Mouse (Mus musculus) T-helper 17 cell (primary cell): ENCODE results near the gene Icam4.
"Not testable (repeated sequence)": the region's sequence is repeated elsewhere in the genome, so short reads cannot be mapped to it uniquely, and the experiment has no call there.

Source experiments
- in situ Hi-C, 2 experiments: fragments of 300-600 bp; cut with MboI, MseI; formaldehyde crosslinking; loops; 1 replicate in 1 of 2; 2 replicates in 1 of 2; pipeline ENCODE4 v1.15.1; 2025; ENCODE audit warnings: high pct_unique_total_duplicates in 2 of 2

The Icam4 gene

DNA sequence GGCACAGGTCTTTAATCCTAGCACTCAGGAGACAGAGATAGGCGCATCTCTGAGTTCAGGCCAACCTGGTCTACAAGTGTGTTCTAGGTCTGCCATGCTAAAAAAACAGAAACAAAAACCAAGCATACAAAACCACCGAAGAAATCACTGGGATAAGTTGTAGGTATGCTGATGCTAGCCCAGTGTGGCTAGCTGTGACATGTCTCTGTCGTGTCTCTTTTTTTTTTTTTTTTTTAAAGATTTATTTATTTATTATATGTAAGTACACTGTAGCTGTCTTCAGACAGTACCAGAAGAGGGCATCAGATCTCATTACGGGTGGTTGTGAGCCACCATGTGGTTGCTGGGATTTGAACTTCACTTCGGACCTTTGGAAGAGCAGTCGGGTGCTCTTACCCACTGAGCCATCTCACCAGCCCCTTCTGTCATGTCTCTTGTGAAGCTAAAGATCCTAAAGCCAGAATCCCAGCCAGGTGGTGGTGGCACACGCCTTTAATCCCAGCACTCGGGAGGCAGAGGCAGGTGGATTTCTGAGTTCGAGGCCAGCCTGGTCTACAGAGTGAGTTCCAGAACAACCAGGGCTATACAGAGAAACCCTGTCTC is 18.1 kb upstream of the Icam4 start:
- in situ Hi-C loops, result not testable (repeated sequence)

DNA sequence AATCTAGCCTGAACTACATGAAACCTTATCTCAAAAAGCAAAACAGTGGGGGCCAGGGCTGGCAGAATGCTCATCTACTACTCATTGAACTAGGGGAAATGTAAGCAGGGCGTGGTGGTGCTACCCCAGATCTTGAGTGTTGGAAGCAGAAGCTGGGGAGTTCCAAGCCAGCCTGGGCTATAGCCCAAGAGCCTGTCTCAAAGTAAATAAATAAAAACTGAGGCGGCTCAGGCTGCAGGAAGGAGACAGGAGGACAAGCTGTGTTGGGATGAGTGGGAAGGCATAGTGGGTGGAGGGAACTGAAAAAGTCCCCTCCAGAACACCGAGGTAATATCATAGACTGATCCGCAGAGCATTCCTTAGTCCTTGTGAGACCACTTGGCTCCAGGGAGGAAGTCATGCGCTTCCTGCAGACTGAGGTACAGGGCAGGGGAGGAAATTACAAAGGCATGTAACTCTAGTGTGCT is 17.3 kb upstream of the Icam4 start:
- in situ Hi-C loops, result no loop called here

DNA sequence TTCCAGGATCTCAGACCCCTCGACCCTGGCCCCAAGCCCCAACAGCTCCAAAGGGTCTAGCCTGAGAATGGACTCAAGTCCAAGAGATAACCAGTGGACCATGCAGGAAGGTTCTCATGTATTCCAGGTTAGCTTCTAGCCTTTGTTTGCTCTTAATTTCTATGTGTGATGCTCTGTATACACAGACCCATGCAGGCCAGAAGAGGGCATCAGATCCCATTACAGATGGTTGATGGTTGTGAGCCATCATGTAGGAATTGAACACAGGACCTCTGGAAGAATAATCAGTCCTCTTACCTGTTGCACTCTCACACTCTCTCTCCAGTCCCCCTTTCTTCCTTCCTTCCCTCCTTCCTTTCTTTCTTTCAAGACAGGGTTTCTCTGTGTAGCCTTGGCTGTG is 16.8 kb upstream of the Icam4 start:
- in situ Hi-C loops, result no loop called here

DNA sequence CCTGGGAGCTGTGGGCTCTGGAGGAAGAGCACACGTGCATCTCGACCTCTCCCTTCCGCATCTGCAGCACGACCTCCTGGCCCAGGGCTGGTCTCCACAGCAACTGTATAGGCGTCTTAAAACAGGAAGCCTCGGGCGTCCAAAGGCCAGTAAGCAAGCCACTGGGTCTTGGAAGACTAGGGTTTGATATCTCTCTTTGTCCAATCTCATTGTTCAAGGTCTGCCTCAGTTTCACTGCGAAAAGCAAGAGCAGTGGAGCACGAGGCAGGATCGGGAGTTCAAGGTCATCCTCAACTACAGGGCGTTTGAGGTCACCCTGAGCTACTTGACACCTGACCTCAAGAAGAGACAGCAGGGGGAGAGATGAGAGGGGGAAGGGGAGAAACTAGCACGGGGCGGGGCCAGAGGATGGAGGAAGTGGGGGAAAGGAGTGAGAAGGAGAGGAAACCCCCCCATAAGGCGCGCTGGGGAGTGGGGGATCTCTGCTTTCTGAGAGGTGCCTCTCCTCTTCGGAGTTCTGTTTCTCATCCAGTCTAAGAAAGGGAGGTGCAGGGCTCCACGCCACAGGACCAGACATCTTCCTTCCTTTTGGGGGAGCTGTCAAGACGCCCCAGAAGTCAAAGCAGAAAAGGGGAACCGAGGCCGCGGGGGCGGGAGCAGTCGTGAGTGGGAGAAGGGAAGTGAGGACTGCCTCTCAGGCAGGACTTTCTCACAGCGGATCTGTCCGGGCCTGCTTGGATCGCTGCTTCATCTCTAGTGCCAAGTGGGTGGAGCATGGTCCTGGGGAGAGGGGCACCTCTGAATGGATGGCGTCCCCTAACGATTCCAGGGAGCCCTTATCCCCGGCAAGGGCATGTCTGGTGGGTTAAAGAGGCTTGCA is 14.2 kb upstream of the Icam4 start:
- in situ Hi-C loops, result no loop called here

DNA sequence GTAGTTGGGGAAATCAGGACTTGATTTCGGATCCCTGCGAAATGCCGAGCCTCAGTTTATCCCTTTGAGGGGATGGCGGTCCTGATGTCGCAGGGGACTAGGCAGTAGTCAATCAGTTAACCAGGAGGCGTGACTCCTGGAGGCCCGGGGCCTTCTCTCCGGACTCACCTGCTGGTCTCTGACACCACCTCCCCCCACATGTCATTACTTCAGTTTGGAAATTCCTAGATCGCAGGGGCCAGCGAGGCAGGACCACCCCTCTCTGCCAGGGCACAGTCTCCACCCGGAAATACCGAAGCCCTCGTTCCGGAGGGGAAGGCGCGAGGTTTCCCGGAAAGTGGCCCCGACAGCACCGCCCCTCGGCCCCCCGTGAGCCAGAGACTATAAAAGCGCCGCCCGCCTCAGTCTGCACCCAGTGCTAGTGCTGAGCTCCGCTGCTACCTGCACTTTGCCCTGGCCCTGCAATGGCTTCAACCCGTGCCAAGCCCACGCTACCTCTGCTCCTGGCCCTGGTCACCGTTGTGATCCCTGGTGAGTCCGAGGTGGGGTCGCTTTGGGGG is 13.5 kb upstream of the Icam4 start, which contains the start of gene Icam1:
Icam1 (plus strand) TSS at position 415 of the 560 bp plus-strand sequence.
- in situ Hi-C loops, result no loop called here

DNA sequence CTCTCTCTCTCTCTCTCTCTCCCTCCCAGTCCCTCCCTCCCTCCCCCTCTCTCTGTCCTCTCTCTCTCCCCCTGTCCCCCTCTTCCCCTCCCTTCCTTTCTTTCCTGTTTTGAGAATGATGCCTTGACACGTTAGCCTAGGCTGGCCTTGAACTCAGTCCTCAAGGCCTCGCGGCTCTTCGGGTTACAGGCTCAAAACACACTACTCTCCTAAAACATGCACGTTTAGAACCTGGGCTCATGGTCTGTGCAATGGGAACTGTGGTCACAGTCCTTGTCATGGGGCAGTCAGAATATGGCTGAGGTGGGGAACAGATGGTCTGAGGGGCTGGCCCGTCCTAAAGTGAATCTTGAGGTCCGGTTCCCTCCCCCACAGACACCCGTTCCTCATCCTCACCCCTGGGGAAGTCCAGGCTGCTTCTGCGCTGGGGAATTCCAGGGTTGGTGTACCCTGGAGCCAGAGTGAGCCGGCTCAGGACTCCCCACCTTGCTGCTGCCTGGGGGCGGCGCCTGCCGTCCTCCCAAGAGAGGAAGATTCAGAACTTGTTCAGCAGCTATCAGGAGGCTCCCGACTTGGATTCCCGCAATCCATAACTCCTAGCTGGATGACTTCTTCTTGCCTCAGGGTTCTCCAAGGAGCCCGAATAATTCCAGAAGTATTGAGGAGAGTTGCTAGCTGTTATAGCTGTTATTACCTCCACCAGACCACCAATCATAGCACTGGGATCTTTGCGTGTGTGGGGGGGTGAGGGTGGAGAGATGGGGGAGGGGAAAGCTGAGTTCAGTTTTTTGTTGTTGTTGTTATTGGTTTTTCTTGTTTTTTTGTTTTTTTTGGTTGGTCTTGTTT is 12.6 kb upstream of the Icam4 start:
- in situ Hi-C loops, result no loop called here

GRCm38 (mm10) chr9:21017177-21017575 is 12.0 kb upstream of the Icam4 start:
- in situ Hi-C loops, result no loop called here

- in situ Hi-C loops, result no loop called here
Observed at GRCm38 (mm10) chr9:21018600-21018999, 10.6 kb upstream of the Icam4 start.

DNA sequence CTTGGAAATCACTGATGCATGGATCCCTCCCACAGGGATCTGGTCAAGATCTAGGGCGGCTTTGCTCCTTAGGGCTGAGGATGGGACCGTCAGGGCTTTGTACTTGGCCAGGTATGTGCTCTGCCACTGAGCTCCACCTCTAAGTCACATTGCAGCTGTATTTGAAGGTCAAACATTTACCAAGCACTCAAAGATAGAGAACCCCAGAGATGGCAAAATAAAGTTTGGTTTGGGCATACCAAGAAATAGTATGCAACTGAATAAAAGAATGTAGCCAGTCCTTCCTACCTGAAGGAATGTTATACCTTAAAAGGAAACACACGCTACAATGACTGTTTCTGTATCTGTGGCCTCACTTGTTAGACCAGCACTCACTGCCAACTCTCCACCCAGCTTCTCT is 7.8 kb upstream of the Icam4 start:
- in situ Hi-C loops, result no loop called here

GRCm38 (mm10) chr9:21022288-21022687 is 6.9 kb upstream of the Icam4 start:
- in situ Hi-C loops, result no loop called here

DNA sequence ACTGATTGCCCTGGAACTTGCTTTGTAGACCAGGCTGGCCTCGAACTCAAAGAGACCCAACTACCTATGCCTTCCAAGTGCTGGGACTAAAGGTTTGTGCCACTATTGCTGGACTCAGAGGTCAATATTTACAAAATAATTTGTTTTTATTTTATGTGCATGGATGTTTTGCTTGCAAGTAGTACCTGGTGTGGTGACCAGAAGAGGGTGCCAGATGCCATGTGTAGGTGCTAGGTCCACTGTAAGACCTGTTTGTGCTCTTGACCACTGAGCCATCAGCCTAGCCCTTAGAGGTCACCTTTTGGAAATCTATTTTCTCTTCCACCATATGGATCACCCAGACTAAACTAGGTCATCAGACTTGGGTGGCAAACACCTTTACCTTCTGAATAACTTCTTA is 6.4 kb upstream of the Icam4 start:
- in situ Hi-C loops, result no loop called here

DNA sequence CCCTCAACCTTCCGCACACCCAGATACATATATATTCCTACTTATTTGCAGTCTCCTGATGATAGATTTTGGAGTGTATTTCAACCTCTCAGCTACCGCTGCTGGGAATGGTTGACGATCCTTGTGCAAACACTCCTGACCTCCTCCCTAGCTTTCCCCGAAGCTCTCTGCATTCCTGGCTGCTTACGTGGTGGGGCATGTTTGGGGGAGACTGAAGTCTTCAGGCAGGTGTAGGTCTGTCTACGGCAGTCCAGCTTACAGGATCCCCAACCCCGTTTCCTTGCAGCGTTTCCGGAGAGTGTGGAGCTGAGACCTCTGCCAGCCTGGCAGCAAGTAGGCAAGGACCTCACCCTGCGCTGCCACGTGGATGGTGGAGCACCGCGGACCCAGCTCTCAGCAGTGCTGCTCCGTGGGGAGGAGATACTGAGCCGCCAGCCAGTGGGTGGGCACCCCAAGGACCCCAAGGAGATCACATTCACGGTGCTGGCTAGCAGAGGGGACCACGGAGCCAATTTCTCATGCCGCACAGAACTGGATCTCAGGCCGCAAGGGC is 3.8 kb upstream of the Icam4 start:
- in situ Hi-C loops, result no loop called here

- in situ Hi-C loops, result no loop called here
Observed at GRCm38 (mm10) chr9:21026849-21027248, 2.3 kb upstream of the Icam4 start.

DNA sequence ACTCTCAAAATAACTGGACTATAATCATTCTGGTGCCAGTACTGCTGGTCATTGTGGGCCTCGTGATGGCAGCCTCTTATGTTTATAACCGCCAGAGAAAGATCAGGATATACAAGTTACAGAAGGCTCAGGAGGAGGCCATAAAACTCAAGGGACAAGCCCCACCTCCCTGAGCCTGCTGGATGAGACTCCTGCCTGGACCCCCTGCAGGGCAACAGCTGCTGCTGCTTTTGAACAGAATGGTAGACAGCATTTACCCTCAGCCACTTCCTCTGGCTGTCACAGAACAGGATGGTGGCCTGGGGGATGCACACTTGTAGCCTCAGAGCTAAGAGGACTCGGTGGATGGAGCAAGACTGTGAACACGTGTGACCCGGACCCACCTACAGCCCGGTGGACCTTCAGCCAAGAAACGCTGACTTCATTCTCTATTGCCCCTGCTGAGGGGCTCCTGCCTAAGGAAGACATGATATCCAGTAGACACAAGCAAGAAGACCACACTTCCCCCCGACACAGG is 1.3 kb upstream of the Icam4 start:
- in situ Hi-C loops, result no loop called here

GRCm38 (mm10) chr9:21028560-21029110 is 538 bp upstream of the Icam4 start:
- in situ Hi-C loops, result no loop called here

DNA sequence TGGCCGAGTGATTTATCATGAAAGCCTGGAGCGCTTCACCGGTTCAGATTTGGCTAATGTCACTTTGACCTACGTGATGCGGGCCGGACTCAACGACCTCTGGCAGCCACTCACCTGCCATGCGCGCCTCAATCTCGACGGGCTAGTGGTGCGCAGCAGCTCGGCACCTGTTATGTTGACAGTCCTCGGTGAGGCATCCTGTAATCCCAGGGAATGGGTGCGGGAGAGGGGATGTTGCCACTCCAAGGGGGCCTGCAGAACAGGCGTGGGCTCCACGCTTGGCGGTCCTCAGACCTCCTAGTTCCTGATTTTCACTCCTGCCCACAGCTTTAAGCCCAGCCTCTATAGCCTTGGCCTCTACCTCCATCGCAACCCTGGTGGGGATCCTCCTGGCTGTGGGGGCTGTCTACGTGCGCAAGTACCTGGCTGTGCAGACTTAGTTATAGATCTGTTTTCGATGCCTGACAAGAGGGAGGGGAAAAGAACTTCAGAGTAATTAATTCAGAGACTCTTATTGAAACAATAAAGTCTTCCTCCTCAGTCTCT is 955 bp downstream of the Icam4 start:
- in situ Hi-C loops, result loop anchor here in 1 of 2 experiments (5.0 kb wide), 1 partner anchor 117 kb away; the partner anchor contains the start of gene Cdc37

GRCm38 (mm10) chr9:21030781-21031250 is 1.6 kb downstream of the Icam4 start:
- in situ Hi-C loops, result loop anchor here in 1 of 2 experiments (5.0 kb wide), 1 partner anchor 116 kb away; the partner anchor contains the start of gene Cdc37

- in situ Hi-C loops, result loop anchor here in 1 of 2 experiments (5.0 kb wide), 1 partner anchor 116 kb away; the partner anchor contains the start of gene Cdc37
Observed at GRCm38 (mm10) chr9:21031251-21031895, 2.2 kb downstream of the Icam4 start.

DNA sequence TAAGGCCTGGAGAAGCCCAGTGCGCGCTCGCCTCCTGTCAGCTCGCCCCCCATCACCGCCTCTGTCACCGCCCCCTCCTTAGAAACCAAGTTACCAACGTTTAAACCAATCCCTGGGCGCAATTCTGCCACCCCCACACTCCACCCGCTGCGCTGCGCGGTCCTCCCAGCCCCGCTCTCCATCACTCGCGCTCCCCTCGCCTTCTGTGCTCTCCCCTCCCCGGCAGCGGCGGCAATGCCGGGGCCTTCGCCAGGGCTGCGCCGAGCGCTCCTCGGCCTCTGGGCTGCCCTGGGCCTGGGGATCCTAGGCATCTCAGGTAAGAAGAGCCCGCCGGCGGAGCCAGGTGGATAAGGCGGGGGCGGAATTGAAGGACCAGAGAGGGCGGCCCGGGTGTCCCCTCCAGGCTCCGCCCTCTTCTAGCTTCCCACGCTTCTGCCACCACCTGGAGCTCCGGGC is 2.8 kb downstream of the Icam4 start, which contains the start of gene Icam5:
Icam5 (plus strand) TSS at position 178 of the 456 bp plus-strand sequence.
- in situ Hi-C loops, result loop anchor here in 1 of 2 experiments (5.0 kb wide), 1 partner anchor 115 kb away; the partner anchor contains the start of gene Cdc37
